Mouse (Mus musculus): Measurements from ENCODE around the gene Ncoa4.
"Not testable (repeated sequence)": the region's sequence is repeated elsewhere in the genome, so short reads cannot be mapped to it uniquely, and the experiment has no call there.

Ncoa4 gene

DNA sequence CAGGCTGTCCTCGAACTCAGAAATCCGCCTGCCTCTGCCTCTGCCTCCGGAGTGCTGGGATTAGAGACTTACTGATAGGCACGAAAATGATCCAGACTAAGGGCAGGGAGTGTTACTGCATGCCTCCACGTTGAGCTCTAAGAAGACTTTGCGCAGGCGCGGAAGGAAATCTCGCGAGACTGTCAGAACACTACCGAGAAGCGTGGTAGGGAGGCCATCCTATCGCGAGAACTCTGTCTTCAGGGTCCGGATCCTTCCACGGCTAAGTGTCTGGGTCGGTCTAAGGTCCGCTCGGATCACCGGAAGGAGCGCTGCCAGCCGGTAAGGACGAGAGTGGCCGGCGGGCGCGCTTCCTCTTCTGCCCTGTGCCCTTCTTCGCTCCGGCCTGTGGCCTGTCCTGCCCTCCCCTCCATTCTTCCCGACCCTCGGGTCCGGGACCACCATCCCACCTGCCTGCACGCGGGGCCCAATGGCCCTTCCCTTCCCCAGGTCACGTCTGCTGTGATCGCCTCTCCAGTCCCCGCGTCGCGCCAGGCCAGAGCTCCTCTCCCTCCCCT, at the start of gene Ncoa4:
Ncoa4 (plus strand) TSS at position 176 of the 557 bp plus-strand sequence.
- DNase-seq (ENCODE audit: low spot score in 2 of 2), result peak; percentile 98 to 99

DNA sequence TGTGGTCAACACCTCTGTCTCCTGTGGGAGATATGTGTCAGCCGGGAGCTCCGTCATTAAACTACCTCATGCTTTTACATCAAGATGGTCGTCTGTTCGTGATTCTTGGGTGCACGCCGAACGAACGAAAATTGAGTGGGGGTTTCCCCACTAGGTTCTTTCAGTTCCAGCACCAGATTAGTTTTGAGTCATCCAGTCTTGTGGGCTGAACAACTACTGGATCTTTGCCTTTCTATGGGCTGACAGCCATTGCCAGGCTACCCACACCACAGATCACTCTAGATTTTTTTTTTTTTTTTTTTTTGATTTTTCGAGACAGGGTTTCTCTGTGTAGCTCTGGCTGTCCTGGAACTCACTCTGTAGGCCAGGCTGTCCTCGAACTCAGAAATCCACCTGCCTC, 47.5 kb upstream of the Ncoa4 start:
- not testable (repeated sequence) for DNase-seq (ENCODE audit: low spot score in 2 of 2)

DNA sequence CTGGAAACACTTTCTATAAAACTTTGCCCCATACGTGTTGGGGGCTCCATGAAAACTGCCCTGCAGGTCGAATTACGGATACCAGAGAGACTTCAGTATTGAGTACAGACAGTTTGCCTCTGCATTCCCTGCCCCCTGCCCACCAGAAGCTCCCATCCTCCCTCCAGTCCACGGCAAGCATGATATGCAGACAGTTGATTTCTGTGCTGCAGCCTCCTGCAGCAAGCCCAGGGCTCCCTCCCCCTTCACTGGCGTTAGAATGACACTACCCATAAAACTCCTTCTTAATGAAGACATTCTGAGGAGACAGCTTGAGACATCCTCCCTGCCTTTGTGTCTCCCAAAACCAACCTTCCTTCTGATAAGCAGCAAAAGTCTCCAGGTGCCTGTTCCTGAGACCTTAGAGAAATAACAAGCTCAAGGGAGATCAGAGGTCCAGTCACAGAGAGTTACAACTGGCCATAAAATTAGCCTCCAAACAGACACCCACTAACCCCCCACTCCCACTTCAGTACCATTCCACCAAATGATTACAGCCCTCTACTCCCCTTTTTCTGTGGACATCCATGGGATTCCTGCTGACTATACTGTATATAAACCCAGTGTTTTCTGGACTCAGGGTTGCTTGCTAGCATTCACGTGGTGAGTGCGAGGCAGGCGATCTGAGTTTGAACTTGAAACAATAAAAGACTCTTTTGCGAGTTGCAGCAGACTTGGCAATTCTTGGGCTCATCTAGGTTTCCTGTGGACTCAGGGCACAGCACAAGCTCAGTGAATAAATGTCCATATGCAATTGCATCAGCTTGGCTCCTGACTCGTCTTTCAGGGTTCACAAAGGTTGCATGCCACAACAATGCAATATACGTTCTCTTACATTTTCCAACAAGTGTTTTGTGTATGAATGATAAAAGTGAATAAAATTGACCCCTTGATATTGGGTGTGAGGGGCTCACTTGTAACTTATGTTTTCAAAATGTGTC, 38.4 kb upstream of the Ncoa4 start:
- DNase-seq (ENCODE audit: low spot score in 2 of 2), result no peak

DNA sequence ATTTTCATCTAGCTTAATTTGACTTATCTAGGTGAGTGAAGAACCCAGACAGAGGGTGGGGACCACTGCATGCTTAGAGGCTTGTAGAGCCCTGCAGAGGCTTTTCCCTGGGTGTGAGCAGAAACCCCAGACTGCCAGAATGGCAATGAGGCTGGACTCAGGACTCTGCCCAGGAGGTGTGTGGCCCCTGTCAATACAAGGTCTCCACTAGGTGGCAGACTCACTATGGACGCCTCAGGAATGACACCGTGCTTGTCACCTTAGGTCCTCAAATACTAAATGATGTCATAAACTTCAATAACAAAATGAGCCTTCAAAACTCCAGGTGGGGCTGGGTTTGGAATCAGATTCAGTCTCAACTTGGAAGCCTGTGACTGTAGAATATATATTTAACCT, 37.7 kb upstream of the Ncoa4 start:
- peak; percentile 62 to 76 for DNase-seq (ENCODE audit: low spot score in 2 of 2)

DNA sequence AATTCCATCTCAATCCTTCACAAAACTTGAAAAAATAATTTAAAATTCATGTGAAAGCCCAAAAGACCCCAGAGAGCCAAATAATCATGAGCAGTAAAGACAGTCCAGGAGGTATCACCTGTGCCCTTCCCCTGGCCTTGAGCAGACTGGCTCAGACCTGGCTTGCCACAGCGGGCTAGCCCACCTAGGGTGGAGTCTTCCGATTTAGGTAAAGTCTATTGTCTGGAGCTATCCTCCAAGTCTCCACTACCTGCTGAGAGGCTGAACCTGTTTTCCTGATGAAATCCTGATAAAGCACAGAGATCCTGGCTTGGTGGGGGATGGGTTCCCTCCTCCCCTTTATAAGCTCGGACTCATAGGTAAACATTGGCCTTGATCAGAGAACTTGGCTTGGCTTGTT, 35.4 kb upstream of the Ncoa4 start:
- no peak for DNase-seq (ENCODE audit: low spot score in 2 of 2)

DNA sequence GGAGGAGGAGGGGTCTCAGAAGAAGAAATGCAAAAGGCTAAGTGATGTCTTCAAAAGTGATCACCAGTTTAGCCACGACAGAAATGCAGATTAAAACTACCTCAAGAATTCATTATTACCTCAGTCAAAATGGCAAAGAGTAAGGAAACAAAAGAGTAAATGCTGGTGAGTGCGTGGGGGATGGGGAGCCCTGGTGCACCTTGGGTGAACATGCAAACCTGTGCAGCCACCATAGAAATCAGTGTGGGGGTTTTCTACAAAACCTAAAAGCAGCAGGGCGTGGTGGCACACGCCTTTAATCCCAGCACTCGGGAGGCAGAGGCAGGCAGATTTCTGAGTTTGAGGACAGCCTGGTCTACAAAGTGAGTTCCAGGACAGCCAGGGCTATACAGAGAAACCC, 34.4 kb upstream of the Ncoa4 start:
- DNase-seq (ENCODE audit: low spot score in 2 of 2), result not testable (repeated sequence)

DNA sequence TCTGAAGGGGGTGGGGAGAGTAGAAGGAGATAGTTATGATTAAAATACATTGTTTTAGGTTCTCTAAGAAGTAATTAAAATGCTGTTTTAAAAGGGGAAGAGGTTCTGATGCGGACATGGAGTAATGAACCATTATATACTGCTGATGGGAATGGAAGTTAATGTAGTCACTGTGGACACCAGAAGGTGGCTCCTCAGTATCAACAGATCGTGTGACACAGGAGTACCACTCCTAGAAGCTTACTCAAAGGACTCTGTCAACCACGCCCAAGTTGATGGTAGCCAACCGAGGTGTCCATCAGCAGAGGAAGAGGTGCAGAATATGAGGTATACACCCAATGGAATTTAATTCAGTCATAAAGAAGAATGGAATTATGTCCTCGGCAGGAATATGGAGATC, 31.3 kb upstream of the Ncoa4 start:
- DNase-seq (ENCODE audit: low spot score in 2 of 2), result no peak

DNA sequence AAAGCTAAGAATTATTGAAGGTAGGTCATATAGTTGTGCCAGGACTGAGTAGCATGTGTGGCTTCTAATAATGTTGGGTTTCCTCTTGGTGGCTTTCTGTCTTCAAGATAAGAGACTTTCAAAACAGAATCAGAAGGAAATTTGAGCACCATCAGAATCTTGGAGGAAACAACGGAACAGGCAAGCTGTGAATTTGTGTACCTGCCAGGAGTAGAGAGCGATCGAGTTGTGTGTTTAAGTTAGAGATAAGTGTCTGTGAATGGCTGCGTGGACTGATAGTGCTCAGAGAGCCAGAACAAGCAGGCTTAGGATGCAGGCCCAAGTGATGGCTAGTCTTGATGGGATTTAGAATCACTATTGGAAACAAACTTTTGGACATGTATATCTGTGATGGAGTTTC, 27.8 kb upstream of the Ncoa4 start:
- DNase-seq (ENCODE audit: low spot score in 2 of 2), result no peak

DNA sequence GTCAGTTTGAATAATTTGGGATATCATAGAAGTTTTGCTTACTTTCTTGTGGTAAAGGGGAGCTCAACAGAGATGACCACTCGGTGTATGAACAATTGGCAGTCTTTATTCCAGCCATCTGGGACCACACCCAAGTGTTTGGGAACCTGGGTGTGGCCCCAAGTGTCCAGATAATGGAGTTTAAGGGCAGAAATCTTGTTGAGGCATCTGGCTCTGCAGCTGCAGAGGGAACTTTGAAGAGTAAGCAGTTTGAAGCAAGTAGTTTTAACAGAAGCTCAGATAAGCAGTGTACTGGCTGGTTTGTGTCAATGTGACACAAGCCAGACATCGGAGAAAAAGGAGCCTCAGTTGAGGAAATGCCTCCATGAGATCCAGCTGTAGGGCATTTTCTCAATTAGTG, 25.4 kb upstream of the Ncoa4 start:
- no peak for DNase-seq (ENCODE audit: low spot score in 2 of 2)

DNA sequence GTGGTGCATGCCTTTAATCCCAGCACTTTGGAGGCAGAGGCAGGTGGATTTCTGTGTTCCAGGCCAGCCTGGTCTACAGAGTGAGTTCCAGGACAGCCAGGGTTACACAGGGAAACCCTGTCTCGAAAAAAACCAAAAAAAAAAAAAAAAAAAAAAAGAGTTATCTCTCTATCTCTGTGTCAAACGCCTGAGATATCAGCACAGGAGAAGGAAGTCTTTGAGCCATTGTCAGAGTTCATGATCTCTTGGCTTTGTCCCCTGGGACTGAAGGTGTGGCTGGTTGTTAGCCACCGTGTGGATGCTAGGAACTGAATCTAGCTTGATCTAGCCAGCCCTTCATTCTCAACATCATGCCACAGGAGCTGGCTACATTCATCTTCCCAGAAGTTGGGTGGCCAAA, 23.2 kb upstream of the Ncoa4 start:
- DNase-seq (ENCODE audit: low spot score in 2 of 2), result not testable (repeated sequence)

DNA sequence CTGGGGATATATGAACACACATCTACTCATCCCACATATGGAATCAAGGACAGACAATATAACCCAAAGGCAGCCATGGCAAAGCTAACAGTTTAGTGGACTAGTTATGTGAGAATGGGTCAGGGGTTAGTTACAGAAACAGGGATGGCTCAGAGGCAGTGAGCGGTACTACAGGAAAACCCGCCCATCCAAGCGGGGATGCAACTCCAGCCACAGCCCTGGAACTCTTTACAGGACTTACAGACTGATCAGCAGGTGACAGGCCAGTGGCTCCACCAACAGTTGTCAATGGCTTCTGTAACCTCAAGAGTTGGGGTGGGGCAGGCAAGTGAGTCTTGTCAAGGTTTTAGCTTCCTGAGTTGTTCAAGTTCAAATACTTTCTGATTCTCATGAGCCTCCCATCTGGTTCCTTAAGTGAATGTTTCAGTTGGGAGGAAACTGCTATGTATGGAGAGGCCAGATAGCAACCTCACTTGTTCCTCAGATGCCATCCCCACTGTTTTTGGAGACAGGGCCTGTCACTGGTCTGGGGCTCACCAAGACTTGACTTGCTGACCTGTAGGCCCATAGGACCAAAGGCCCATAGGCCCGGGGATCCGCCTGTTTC, 19.2 kb upstream of the Ncoa4 start:
- DNase-seq (ENCODE audit: low spot score in 2 of 2), result no peak

DNA sequence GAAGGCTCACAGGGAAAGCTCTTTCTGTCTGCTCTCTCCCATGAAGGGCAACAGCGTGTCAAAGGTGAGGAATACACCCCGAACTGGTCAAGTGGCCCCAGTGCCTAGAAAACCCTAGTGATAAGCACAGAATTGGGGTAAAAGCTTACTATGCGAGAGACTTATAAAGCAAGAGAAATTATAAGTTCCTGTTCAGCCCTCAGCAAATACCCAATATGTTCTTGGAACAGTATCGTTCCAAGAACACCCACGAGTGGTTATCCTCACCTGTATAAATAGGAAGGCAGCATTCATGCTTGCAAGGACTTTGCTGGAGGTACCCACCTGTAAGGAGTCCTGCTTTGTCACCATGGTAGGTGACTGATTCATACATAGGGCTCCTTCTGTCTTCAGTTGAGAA, 17.9 kb upstream of the Ncoa4 start, which contains the start of gene Msmb:
Msmb (plus strand) TSS at position 301 of the 400 bp plus-strand sequence.
- no peak for DNase-seq (ENCODE audit: low spot score in 2 of 2)

DNA sequence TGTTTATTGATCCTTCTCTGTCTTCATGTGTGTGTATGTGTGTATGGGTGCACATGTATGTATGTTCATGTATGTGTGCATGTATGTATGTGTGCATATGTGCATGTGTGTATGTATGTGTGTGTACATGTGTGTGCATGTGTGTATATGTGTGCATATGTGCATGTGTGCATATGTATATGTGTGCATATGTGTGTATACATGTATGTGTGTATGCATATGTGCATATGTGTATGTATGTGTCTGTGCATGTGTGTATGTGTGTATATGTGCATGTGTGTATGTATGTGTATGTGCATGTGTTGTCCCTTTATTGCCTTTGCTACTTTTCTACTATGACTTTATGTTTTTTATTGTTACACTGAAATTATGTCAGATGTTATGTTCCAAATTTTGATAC, 14.9 kb upstream of the Ncoa4 start:
- DNase-seq (ENCODE audit: low spot score in 2 of 2), result no peak

DNA sequence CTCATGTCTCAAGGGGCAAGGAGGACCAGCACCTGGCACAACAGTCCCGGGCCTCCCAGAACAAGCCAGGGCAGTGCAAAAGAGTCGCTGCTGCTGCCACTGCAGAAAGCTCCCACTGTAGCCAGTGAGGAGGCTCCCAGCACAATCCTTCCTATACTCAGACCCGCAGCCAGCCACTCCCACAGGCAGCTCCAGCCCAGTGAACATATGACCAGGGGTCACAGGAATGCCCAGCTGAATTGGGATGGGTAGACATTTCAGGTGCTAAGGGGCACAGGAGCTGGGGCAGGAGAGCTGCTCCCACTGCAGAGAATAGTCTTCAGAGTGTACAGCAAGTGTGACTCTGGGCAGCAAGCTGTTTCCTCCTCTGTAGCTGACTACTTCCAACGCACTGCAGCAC, 14.3 kb upstream of the Ncoa4 start:
- DNase-seq (ENCODE audit: low spot score in 2 of 2), result peak; percentile 43 to 69

DNA sequence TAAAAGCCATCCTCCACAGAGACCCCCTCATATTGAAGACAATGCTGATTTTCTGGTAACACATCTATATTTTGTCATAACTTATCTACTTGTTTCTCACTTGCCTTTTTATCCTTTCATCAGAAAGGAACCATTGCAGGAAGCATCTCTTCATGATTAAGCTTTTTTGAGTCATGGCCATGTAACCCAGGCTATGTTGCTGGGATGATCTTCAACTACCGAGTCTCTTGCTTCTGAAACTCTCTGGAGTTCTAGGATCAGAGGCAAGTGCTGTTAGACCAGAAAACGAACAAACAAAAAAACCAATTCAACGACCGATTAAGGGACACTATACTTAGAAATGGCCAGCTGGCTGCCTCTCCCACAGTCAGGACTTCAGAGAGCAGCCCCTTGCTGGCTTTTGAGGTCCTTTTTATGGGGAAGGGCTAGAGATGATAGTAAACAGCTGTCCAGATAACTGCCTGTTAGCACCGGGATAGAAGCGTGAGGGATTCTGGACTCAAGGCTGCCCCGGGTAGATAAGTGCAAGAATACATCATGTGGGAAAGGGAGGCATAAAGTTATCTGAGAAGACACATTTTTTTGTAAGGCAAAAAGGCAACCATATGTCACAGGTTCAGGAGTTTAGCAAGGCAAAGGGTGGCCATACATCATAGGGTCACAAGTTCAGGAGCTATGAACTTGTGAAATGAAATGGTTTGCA, 13.7 kb upstream of the Ncoa4 start:
- DNase-seq (ENCODE audit: low spot score in 2 of 2), result peak; percentile 71 to 72

DNA sequence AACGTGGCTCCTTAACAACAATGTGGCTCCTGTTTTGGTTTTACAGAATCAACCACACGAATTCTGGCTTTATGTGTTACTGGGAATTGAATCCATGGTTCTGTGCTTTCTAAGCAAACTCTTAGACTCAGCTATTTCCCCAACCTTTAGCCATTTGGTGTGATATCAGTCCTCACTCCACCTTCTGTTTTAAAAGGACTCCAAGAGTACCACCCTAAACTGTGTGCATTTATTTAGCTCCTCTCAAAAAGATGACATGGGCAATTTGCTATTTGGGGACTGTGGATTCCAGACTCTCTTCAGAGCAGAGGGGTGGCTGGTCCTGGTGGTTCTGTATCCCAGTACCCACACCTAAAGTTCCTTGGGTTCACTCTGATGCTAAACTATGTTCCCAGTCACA, 13.1 kb upstream of the Ncoa4 start:
- DNase-seq (ENCODE audit: low spot score in 2 of 2), result no peak

DNA sequence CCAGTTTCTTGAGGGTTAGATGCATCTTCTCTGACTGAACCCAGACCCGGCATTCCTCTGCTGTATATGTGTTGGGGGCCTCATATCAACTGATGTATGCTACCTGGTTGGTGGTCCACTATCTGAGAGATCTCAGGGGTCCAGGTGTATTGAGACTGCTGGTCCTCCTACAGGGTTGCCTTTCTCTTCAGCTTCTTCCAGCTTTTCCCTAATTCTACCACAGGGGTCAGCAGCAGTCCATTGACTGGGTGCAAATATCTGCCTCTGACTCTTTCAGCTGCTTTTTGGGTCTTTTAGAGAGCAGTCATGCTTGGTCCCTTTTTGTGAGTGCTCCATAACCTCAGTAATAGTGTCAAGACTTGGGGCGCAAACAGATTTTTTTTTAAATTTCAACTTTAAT, 8.8 kb upstream of the Ncoa4 start:
- DNase-seq (ENCODE audit: low spot score in 2 of 2), result no peak

DNA sequence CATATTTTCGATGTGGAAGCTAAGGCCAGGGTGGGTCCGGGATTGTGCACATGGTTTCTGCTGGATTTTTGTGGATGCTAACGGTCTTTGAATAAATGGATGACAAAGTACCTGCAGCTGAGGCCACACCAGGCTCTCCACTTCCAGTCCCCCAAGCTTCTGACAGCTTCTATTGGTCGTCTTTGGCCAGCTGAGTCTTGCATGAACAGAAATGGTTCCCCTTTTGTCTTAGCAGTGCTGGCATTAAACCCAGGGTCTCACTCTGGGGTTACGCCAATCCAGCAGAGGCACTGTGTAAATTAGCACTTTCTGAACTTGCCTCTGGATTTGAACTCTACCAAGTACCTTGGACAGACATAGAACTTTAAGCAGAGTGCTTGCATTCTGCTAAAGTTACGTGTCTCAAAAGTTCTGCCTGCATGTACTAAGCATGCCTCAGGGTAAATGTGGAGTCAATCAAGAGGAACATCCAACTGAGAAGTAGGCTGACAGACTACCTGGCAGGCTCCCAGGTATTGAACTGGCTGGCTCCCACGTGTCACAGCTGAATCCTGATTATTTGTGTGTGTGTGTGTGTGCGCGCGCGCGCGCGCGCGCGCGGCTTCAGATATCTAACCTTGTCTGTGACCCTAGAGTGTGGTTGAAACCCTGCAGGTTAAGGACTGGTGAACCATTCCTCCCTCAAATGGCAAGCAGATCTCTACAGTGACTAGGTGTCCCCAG, 7.3 kb upstream of the Ncoa4 start:
- no peak for DNase-seq (ENCODE audit: low spot score in 2 of 2)

DNA sequence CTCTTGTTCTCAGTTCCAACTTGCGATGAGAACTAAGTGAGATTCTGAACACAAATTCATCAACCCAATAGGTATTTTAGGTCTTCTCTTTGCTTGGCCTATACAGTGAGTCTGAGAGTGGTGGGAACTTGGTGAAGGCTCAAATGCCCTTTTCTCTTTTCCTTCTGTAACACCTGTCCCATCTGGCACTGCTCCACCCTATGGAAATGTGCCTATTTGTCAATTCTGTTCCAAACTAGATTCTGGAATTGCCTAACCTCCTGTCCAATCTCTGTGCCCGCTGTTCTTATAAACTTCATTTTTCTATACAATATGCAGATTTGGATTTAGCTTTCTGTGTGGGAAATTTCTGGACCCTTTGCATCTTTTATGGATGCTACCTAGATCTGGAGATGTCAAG, 6.5 kb upstream of the Ncoa4 start:
- no peak for DNase-seq (ENCODE audit: low spot score in 2 of 2)

DNA sequence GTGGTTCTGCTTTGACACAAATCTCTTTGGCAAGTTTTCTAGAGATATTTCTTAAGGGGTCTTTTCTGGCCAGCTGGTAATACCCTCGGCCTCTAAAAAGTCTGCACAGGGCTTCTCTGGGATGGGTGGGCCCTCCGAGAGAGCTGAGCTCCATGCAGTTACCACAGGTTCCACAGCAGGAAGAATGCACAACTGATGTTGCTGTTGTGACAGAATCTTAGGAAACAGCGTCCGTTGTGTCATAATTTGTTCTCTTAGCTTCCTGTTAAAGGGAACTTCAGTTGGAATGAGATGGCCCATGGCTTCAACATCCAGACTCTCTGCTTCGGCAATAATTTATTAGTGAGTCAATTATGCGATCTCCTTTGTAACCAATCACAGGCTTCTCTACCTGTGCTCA, 4.9 kb upstream of the Ncoa4 start:
- no peak for DNase-seq (ENCODE audit: low spot score in 2 of 2)

DNA sequence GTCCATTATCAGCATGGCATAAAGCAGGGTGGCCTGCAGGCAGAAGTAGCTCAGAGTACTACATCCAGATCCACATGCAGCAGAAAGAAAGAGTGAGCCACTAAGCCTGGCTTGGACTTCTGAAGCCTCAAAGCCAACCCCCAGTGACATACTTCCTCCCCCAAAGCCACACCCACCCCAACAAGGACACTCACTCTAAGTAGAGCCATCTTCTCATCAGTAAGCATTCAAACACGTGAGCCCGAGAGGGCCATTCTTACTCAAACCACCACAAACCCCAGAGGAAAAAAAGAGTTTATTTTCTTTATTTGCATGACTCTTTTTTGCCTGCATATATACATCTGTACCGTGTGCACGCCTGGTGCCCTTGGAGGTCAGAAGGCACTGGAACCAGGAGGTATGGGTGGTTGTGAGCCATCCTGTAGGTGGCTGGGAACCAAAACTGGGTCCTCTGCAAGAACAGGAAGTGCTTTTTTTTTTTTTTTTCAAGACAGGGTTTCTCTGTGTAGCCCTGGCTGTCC, 455 bp upstream of the Ncoa4 start:
- DNase-seq (ENCODE audit: low spot score in 2 of 2), result no peak
